Mouse (Mus musculus) lung, embryonic 16.5 days (tissue): ENCODE measurements around the gene Grin2c. TPM values are rescaled to one million over a fixed set of nuclear protein-coding genes. Genes with fewer than 3 reads are reported as not detected.

Experiments used
- ATAC-seq: fragments of 200-750 bp; cut with Nextera tagmentation; 2 replicates; pipeline ENCODE4 v1.8.0; 2017; ENCODE audit warnings: low read depth, mild to moderate bottlenecking, moderate library complexity
- H3K27ac ChIP-seq: fragments of 300-500 bp; sonication (generic); 2 replicates; pipeline ENCODE4 v1.5.1; 2014; ENCODE audit warnings: mild to moderate bottlenecking, control low read depth, low read length
- H3K27me3 ChIP-seq: fragments of 300-500 bp; sonication (generic); 2 replicates; pipeline ENCODE4 v1.6.1; 2014; ENCODE audit warnings: low read depth, low read length, mixed read lengths; ENCODE audit not compliant: control insufficient read depth, insufficient read depth
- H3K36me3 ChIP-seq: fragments of 300-500 bp; sonication (generic); 2 replicates; pipeline ENCODE4 v1.6.1; 2014; ENCODE audit warnings: low read length; ENCODE audit not compliant: control insufficient read depth, insufficient read depth
- H3K4me1 ChIP-seq: fragments of 300-500 bp; sonication (generic); replicated peaks from 2 replicates; pipeline ENCODE4 v1.6.1; 2014; ENCODE audit warnings: low read length, mixed read lengths; ENCODE audit not compliant: control insufficient read depth, insufficient read depth
- H3K4me2 ChIP-seq: fragments of 300-500 bp; sonication (generic); 2 replicates; pipeline ENCODE4 v1.6.1; 2014; ENCODE audit warnings: low read depth, low read length, control low read depth
- H3K4me3 ChIP-seq: fragments of 300-500 bp; sonication (generic); 2 replicates; pipeline ENCODE4 v1.5.1; 2014; ENCODE audit warnings: mild to moderate bottlenecking, low read length, control low read depth
- H3K9ac ChIP-seq: fragments of 300-500 bp; sonication (generic); 2 replicates; pipeline ENCODE4 v1.6.1; 2014; ENCODE audit warnings: low read length, control low read depth
- H3K9me3 ChIP-seq: fragments of 300-500 bp; sonication (generic); 2 replicates; pipeline ENCODE4 v1.6.1; 2016; ENCODE audit warnings: low read length; ENCODE audit not compliant: control insufficient read depth
- WGBS: fragments of 180-500 bp; shearing (Covaris S2); extraction: QIAGEN DNeasy Blood & Tissue Kit; methylation state at CpG from one replicate; pipeline ENCODE4 v1.1.7; 2014; 5-methylcytosine and 5-hydroxymethylcytosine counted together
- polyA plus RNA-seq: library from polyadenylated mRNA; unstranded; fragments of >200 nt; fragmentation: Nextera tagmentation; extraction: Ambion mirVana; gene quantifications from 2 replicates; pipeline ENCODE4 v1.2.1, GENCODE M21; 2015

The Grin2c gene
- polyA plus RNA-seq, 1 experiment from 2014 or later: 0.06 TPM

- Histone ChIP-seq H3K27me3 (no peaks in the 10 kb centered on the region), H3K36me3 (no peaks in the 10 kb centered on the region), H3K4me3 (no peak overlapping the region), H3K4me1 (peaks cover 6% of the 10 kb centered on the region), H3K9ac (no peak overlapping the region), H3K27ac (no peak overlapping the region), H3K9me3 (no peaks in the 10 kb centered on the region), H3K4me2 (no peak overlapping the region)
- no peak for ATAC-seq
- 66% methylated on average over 19 of the region's 19 CpGs for WGBS
Measured at GRCm38 (mm10) chr11:115286201-115286993, 19.4 kb upstream of the Grin2c start.

- Histone ChIP-seq H3K9ac (no peak overlapping the region), H3K4me3 (no peak overlapping the region), H3K36me3 (no peaks in the 10 kb centered on the region), H3K27ac (no peak overlapping the region), H3K4me1 (peaks cover 1% of the 10 kb centered on the region), H3K4me2 (no peak overlapping the region), H3K27me3 (no peaks in the 10 kb centered on the region), H3K9me3 (no peaks in the 10 kb centered on the region)
- ATAC-seq: no peak
- 47% methylated on average over 4 of the region's 4 CpGs for WGBS
Measured at GRCm38 (mm10) chr11:115285282-115285681, 18.2 kb upstream of the Grin2c start.

- no peak for ATAC-seq
- Histone ChIP-seq H3K9me3 (no peaks in the 10 kb centered on the region), H3K27ac (no peak overlapping the region), H3K36me3 (no peaks in the 10 kb centered on the region), H3K9ac (no peak overlapping the region), H3K27me3 (no peaks in the 10 kb centered on the region), H3K4me1 (no peaks in the 10 kb centered on the region), H3K4me2 (no peak overlapping the region), H3K4me3 (no peak overlapping the region)
- WGBS: 85% methylated on average over 12 of the region's 12 CpGs
Measured at GRCm38 (mm10) chr11:115283891-115284620, 17.0 kb upstream of the Grin2c start.

GRCm38 (mm10) chr11:115283486-115283765, 16.4 kb upstream of the Grin2c start:
- WGBS: 60% methylated on average over 9 of the region's 9 CpGs
- H3K27ac ChIP-seq: no peak overlapping the region
- no peak for ATAC-seq

GRCm38 (mm10) chr11:115282723-115283485, 15.9 kb upstream of the Grin2c start:
- Histone ChIP-seq H3K27me3 (no peaks in the 10 kb centered on the region), H3K4me2 (no peak overlapping the region), H3K9me3 (no peaks in the 10 kb centered on the region), H3K27ac (no peak overlapping the region), H3K9ac (no peak overlapping the region), H3K4me3 (no peak overlapping the region), H3K36me3 (no peaks in the 10 kb centered on the region), H3K4me1 (peaks cover under 1% of the 10 kb centered on the region; the same call in 1 of the 2 replicates)
- WGBS: 67% methylated on average over 8 of the region's 8 CpGs
- ATAC-seq: no peak

More at GRCm38 (mm10) chr11:115283486-115283765, 16.4 kb upstream of the Grin2c start:
- Histone ChIP-seq H3K9ac (no peak overlapping the region), H3K4me1 (no peaks in the 10 kb centered on the region), H3K9me3 (no peaks in the 10 kb centered on the region), H3K4me3 (no peak overlapping the region), H3K4me2 (no peak overlapping the region), H3K36me3 (no peaks in the 10 kb centered on the region), H3K27me3 (no peaks in the 10 kb centered on the region)

- no peaks in the 10 kb centered on the region for H3K27me3 ChIP-seq
- no peaks in the 10 kb centered on the region for H3K36me3 ChIP-seq
- no peak for ATAC-seq
- H3K9ac ChIP-seq: no peak overlapping the region
- H3K9me3 ChIP-seq: no peaks in the 10 kb centered on the region
- WGBS: 55% methylated on average over 8 of the region's 8 CpGs
- H3K4me1 ChIP-seq: peaks cover 4% of the 10 kb centered on the region; the same call in 1 of the 2 replicates
- no peak overlapping the region for H3K4me3 ChIP-seq
- H3K4me2 ChIP-seq: no peak overlapping the region
- H3K27ac ChIP-seq: no peak overlapping the region
Measured at GRCm38 (mm10) chr11:115282295-115282694, 15.3 kb upstream of the Grin2c start.

GRCm38 (mm10) chr11:115279726-115280125, 12.7 kb upstream of the Grin2c start:
- no peak overlapping the region for H3K9ac ChIP-seq
- WGBS: 62% methylated on average over 1 of the region's 1 CpGs
- H3K36me3 ChIP-seq: no peaks in the 10 kb centered on the region
- H3K4me1 ChIP-seq: peaks cover 10% of the 10 kb centered on the region
- no peaks in the 10 kb centered on the region for H3K9me3 ChIP-seq
- H3K4me2 ChIP-seq: no peak overlapping the region
- no peak overlapping the region for H3K27ac ChIP-seq
- H3K27me3 ChIP-seq: no peaks in the 10 kb centered on the region
- H3K4me3 ChIP-seq: no peak overlapping the region
- no peak for ATAC-seq

- Histone ChIP-seq H3K27me3 (no peaks in the 10 kb centered on the region), H3K4me2 (peak overlapping the region; percentile 70; the same call in 1 of the 2 replicates), H3K27ac (no peak overlapping the region), H3K36me3 (no peaks in the 10 kb centered on the region), H3K9me3 (no peaks in the 10 kb centered on the region), H3K4me3 (no peak overlapping the region), H3K9ac (no peak overlapping the region), H3K4me1 (peaks cover 10% of the 10 kb centered on the region)
- 73% methylated on average over 6 of the region's 6 CpGs for WGBS
- no peak for ATAC-seq
Measured at GRCm38 (mm10) chr11:115278176-115278575, 11.1 kb upstream of the Grin2c start.

GRCm38 (mm10) chr11:115277604-115277975, 10.5 kb upstream of the Grin2c start:
- H3K27me3 ChIP-seq: no peaks in the 10 kb centered on the region
- H3K9me3 ChIP-seq: no peaks in the 10 kb centered on the region
- H3K4me1 ChIP-seq: peaks cover 10% of the 10 kb centered on the region
- H3K4me2 ChIP-seq: peak overlapping the region; percentile 70
- H3K27ac ChIP-seq: peak overlapping the region; percentile 78
- peak overlapping the region; percentile 77 for H3K9ac ChIP-seq
- H3K4me3 ChIP-seq: peak overlapping the region; percentile 71
- no peaks in the 10 kb centered on the region for H3K36me3 ChIP-seq
- 22% methylated on average over 7 of the region's 7 CpGs for WGBS
- ATAC-seq: no peak
